Mouse (Mus musculus) thymus, adult 2 months (tissue): ENCODE measurements around the gene Dlgap1.

Source experiments
- CTCF ChIP-seq: fragments of 200-500 bp; IDR thresholded peaks from 2 replicates; pipeline ENCODE4 v1.5.1; 2012; ENCODE audit warnings: mild to moderate bottlenecking, control low read depth, low read length, moderate library complexity, borderline replicate concordance; ENCODE audit not compliant: control insufficient read depth, poor library complexity, insufficient read depth; ENCODE audit errors: extremely low read depth
- POLR2A ChIP-seq: fragments of 200-500 bp; IDR thresholded peaks from 2 replicates; pipeline ENCODE4 v1.6.1; 2012; ENCODE audit warnings: mild to moderate bottlenecking, low read length, control low read depth, moderate library complexity; ENCODE audit not compliant: control insufficient read depth, poor library complexity, insufficient read depth; ENCODE audit errors: extremely low read depth

DNA sequence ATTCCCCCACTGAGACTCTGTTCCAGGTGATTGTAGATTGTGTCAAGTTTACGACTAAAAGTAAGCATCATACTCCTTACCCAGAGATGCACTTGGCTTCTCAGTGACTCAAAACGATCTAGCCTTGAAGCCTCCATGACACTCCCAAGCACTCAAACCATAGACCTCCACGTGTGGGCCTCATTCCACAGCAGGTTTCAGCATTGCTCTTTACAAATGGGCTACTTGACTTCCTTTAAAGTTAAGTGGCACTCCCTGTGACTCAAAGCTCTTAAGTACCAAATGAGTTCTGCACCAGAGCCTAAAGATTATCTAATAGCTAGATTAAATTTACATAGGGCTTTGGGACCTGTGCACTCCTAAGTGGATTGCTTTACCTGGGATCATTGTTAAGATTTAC is 400.3 kb downstream of the Dlgap1 start:
- TF ChIP-seq CTCF (no peak), POLR2A (no peak)
